Mouse (Mus musculus) heart, adult 9 months (tissue): ENCODE data around the gene Angptl2.
A peak's percentile ranks its signal among the peaks of the same experiment; 100 is the strongest.

Source experiments
- DNase-seq, 2 experiments: peaks; one replicate each; pipeline ENCODE4 v3.0.0; 2022; ENCODE audit warnings: low spot score in 2 of 2

The Angptl2 gene

GRCm38 (mm10) chr2:33215700-33216509 lies at the start of gene Angptl2:
Gene Angptl2, plus strand, starts transcription at chr2:33216069.
- peak; percentile 95 for DNase-seq

DNA sequence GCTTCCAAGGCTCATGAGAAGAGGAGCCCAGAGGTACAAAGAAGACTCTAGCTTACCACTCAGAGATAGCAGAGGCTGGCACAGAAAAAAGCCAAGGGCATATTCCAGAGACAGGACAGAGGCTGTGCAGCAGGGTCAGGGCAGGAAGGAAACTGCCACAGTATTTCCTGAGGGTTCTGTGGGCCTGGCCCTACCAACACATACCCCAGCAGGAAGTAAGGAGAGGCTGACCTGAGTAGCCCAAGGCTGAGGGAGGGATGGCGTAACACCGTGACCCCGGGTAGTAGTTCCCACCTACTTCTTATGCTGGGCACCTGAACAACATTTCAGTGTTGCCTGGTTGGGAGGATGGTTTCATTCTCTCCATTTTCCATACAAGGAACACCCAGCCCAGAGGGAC lies 48.8 kb upstream of the Angptl2 start:
- DNase-seq, result no peak

- DNase-seq, result no peak
Observed at GRCm38 (mm10) chr2:33169445-33169844, 46.4 kb upstream of the Angptl2 start.

DNA sequence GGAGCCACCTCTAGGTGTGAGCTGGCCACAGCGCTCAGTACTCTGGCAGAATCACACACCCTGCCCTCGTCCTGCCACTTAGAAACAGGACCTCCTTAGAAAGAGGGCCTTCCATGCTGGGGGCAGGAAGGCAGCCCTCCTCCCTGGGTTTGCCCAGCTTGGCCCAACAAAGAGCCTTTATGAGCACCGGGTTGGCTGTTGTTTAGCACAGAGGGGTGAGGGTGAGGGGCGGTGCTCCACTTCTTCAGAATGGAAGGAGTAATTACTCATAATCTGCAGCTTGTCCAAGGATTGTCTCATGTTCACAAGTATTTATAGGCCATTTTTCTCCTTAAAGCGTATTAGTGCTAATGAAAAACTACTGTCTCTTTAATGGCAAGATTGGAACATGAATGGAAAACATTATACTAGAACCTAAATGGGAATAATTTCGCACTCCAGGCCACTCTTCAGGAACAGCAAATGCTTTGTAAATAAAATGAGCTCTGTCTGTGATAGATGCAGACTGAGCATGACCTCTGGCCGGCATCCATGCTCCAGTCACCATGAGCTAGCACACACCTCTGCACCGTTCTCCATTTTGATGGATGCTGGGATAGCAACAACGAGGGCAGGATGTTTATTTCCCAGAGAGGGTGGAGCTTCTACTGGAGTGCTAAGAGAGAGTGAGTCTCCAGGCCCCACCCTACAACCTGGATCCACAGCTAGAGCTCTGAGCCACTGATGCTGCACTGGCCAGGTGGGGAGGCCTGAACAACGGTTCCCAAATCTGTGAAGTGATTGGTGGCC lies 44.9 kb upstream of the Angptl2 start:
- no peak for DNase-seq

GRCm38 (mm10) chr2:33173126-33173525 lies 42.7 kb upstream of the Angptl2 start:
- DNase-seq, result no peak

GRCm38 (mm10) chr2:33173686-33174085 lies 42.2 kb upstream of the Angptl2 start:
- DNase-seq, result peak in 1 of 2 experiments; percentile 39

GRCm38 (mm10) chr2:33176516-33176915 lies 39.4 kb upstream of the Angptl2 start:
- peak in 1 of 2 experiments; percentile 63 for DNase-seq

DNA sequence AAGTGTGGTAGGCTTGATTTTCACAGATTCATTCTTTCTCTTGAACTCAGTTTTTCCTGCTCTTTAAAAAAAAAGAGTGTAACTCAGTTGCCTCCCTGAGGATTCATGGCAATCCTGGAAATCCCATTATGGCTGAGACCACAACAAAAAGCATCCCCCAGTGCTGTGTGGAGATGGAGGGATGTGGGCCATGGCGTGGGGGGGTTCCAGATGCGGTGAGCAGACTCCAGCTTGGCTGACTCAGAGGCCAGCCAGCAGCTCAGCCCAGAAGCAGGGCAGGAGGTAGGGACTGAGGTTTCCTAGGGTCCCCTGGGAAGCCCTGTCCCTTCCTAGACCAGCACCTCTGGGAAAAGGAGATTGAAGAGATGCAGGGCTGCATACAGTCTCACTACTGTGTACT lies 38.9 kb upstream of the Angptl2 start:
- no peak for DNase-seq

- DNase-seq, result peak; percentile 62 to 68
Observed at GRCm38 (mm10) chr2:33177443-33178242, 38.2 kb upstream of the Angptl2 start.

- DNase-seq, result peak in 1 of 2 experiments; percentile 47
Observed at GRCm38 (mm10) chr2:33178243-33178932, 37.5 kb upstream of the Angptl2 start.

- DNase-seq, result no peak
Observed at GRCm38 (mm10) chr2:33179171-33179929, 36.5 kb upstream of the Angptl2 start.

DNA sequence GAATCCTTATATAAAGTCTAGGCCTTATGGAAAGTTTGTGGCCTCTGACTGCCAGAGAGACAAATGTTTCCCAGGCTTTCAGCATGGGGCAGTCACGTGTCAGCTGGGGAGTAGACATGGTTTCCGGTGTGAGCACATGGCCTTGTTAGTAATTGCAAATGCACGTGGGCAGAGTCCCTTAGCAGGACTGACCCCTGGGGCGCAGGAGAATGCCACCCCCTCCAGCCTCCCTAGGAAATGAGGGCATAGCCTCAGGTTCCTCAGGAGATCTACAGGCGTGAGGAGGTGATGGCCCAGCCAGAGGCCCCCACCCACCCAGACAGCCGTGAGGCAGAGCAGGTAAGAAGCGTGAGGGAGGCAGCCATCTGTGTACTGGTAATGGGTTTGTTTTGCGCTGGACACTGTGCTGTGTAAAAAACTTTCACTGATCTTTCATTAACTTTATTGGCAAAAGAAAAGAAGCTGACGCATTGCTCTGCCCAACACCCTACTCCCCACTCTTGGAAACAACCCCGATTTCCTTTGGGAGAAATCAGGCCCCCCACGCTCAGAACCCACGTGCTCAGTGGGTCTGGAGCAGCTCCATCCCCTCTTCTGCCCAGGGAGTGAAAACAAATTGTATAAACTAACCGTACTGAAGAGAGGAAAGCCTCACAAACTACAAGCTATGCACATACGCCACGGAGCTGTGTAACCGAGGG lies 35.8 kb upstream of the Angptl2 start:
- DNase-seq, result peak; percentile 79 to 84

- DNase-seq, result no peak
Observed at GRCm38 (mm10) chr2:33183321-33183720, 32.5 kb upstream of the Angptl2 start.

DNA sequence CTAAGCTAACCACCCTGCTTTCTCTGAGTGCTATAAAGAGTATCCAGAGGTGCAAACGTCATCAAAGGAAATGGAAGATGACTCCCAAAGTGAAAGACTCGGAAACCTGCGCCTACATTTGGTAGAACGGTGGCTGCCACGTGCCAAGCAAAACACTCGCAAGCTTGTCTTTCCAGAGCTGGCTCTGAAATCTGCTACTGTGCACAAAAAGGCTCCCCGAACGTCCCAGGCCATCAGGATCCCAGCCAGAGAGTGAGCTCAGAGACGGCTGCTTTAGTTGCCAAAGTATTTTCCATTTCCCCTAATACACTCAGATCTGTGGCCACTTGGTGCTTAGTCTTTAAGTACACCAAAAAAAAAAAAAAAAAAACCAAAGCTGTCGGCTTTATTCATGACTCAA lies 31.2 kb upstream of the Angptl2 start:
- DNase-seq, result peak; percentile 81 to 84

- DNase-seq, result peak in 1 of 2 experiments; percentile 31
Observed at GRCm38 (mm10) chr2:33185258-33185657, 30.6 kb upstream of the Angptl2 start.

- DNase-seq, result peak in 1 of 2 experiments; percentile 53
Observed at GRCm38 (mm10) chr2:33186505-33186904, 29.4 kb upstream of the Angptl2 start.

DNA sequence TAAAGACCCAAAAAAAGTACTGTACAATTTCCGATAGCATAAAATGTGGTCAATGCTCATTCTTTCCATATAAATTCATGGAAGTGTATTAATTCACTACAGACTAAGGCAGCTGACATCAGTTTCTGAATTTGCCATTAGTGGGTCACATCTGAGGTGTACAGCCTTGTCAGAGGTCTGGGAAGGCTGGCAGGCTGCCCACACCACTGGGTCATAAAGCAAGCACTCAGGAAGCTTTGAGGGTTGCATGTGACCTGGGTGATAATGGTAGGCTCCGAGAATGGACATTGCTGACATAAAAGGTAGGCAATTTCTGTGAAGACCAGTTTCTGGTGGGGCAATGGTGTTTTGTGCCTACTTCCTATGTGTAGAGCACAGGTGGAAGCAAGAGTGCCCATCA lies 28.0 kb upstream of the Angptl2 start:
- DNase-seq, result no peak

GRCm38 (mm10) chr2:33188925-33189670 lies 26.8 kb upstream of the Angptl2 start:
- peak in 1 of 2 experiments; percentile 43 for DNase-seq

GRCm38 (mm10) chr2:33189976-33190375 lies 25.9 kb upstream of the Angptl2 start:
- DNase-seq, result no peak
